Mouse (Mus musculus) lung, adult 18-20 months (tissue): Measurements from ENCODE around the gene Gm2431.
"Not testable (repeated sequence)": the region's sequence is repeated elsewhere in the genome, so short reads cannot be mapped to it uniquely, and the experiment has no call there.

ENCODE experiments used
- DNase-seq, 2 experiments: peaks; one replicate each; pipeline ENCODE4 v3.0.0; 2022; ENCODE audit warnings: mixed read lengths in 2 of 2

Gm2431 gene

DNA sequence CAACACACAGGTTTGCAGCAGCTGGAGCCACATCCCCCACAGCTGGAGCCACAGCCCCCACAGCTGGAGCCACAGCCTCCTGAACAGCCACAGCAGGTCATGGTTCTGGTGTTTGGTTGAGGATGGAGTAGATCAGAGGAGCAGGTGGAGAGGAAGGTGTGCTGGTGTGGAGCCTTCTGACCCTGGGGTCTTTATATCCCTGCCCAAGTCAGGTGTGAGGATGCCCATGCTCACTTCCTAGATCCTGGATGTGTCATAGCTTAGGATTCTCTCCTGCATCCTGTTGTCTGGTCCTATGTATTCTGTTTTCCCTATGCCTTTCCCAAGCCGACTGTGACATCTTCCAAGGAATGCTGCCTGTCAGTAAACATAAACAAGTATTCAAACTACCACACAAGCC is at the start of gene Gm2431:
TSS of gene Gm2431 (minus strand) at position 101 of the 400 bp plus-strand sequence.
- not testable (repeated sequence) for DNase-seq

DNA sequence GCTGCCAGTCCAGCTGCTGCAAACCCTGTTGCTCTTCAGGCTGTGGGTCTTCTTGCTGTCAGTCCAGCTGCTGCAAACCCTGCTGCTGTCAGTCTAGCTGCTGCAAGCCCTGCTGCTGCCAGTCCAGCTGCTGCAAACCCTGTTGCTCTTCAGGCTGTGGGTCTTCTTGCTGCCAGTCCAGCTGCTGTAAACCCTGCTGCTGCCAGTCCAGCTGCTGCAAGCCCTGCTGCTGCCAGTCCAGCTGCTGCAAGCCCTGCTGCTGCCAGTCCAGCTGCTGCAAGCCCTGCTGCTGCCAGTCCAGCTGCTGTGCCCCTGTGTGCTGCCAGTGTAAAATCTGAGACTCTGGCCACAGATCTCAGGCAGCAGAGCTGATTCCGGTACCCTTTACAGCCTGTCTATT is 45.8 kb upstream of the Gm2431 start:
- DNase-seq: not testable (repeated sequence)

DNA sequence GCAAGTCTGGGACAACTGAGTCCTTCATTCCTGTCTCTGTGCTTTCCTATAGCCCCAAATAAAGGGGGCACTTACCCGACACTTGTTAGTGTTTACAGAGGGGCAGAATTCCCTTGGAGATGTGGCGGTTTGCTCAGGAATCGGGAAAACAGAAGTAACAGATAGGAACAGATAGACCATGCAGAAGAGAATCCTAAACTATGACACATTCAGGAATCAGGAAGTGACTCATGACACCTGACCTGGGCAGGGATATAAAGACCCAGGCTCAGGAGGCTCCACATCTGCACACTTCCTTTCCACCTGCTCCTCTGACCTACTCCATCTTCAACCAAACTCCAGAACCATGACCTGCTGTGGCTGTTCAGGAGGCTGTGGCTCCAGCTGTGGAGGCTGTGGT is 45.1 kb upstream of the Gm2431 start, which contains the start of gene Krtap5-4:
TSS of gene Krtap5-4 (plus strand) at position 301 of the 400 bp plus-strand sequence.
- no peak for DNase-seq

DNA sequence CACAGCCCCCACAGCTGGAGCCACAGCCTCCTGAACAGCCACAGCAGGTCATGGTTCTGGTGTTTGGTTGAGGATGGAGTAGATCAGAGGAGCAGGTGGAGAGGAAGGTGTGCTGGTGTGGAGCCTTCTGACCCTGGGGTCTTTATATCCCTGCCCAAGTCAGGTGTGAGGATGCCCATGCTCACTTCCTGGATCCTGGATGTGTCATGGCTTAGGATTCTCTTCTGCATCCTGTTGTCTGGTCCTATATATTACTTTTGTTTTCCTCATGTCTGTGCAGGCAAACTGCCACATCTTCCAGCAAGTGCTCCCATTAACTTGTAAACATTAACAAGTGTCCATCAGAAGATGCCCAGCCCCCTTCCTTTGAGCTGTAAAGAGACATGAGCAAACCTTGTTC is 38.9 kb upstream of the Gm2431 start, which contains the start of gene Krtap5-1:
TSS of gene Krtap5-1 (minus strand) at position 101 of the 400 bp plus-strand sequence.
- not testable (repeated sequence) for DNase-seq

DNA sequence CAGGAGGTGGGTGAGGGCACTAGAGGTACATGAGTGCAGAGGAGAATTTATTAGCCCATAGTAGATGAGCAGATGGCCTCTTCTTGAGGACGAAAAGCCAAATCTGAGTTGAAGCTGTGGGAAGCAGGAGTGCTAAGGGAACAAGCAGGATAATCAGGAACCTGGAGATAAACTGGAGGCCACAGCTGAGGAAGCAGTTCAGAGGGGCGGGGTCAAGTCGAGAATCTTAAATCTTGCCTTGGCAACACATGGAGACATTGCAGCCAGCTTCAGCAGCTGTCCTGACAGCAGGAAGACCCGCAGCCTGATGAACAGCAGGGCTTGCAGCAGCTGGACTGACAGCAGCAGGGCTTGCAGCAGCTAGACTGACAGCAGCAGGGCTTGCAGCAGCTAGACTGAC is 38.0 kb upstream of the Gm2431 start:
- not testable (repeated sequence) for DNase-seq

DNA sequence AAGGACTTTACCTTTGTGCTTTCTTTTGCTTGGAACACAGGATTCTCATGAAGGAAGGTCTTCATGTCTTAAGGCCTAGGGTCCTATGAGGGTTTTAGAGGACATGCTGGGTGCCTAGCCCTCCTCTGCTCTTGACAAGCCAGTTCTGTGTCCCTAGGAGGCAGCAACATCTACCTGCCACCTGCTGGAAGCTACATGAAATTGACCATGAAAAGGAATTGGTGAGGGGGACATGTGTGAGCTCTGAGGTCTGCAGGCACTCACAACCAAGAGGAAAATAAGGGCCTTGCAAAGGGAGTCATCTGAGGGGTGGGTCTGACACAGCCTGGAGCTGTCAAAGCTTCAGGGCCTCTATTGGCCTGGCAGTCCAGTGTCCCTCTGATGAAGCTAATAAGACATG is 37.3 kb upstream of the Gm2431 start:
- DNase-seq: no peak

DNA sequence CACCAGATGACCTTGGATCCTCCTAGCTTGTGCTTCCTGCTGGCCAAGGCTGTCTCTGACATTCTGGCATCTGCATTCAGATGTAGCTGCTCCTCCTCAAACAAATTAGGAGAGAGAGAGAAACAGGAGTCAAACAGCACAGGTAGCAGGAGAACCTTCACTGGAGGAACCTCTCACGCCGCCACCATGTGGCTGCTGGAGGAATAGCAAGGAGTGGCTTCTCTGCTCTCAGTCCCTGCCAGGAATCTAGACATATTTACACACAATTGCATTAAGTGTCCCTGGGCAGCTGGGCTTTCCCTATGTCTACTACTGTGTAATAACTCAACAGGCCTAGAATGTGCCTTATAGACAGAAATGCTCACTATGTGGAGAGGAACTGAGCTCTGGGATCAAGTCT is 35.7 kb upstream of the Gm2431 start:
- peak; percentile 22 to 44 for DNase-seq

DNA sequence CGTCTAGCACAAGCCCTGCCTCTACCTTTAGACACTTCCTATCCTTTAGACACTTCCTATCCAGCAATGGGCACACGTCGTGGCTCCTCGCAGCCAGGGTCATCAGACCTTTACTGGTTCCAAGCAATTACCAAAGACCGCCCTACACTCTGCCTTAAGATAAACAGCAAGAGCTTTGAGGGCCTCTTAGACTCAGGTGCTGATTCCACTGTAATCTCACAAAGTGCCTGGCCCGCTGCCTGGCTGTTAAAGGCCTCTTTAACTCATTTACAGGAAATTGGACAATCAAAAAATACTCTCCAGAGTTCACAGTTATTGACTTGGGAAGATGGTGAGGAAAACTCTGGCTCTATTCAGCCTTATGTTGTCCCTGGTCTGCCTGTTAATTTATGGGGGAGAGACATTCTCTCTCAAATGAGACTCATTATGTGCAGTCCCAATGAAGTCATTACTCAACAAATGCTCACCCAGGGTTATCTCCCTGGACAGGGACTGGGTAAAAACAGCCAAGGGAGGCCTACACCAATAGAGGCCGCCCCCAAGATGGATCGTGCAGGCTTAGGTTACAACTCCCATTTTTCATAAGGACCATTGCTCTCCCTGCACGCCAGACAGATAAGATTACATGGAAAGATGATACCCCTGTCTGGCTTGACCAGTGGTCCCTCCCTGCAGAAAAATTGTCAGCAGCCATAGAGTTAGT is 27.9 kb upstream of the Gm2431 start:
- DNase-seq: peak; percentile 67 to 70

DNA sequence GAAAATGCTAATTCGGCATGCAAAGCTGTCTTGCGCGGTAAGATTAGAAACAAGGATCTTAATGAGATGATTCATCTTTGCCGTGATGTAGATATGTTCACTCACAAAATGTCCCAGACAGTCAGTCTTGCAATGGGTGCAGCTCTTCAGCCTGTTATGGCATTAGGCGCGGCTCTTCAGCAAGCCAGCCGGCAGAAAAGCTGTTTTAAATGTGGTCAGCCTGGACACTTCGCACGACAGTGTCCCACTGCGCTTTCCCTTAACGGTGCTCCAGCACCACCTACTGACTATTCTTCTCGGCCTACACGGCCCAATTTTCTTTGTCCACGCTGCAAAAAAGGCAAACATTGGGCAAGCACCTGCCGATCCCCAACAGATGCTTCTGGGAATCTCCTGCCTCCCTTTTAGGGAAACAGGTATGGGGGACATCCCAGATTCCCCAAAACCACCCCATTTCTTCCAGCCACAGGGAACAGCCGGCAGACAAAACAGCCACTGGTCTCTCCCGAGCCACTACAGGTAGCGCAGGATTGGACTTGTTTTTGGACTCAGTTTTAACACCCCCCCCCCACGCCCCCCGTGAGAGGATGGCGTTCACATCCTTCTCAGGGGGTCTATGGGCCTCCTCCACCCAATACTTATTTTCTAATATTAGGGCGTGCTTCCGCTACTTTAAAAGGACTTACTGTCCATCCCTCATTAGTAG is 27.1 kb upstream of the Gm2431 start:
- peak; percentile 38 to 41 for DNase-seq

DNA sequence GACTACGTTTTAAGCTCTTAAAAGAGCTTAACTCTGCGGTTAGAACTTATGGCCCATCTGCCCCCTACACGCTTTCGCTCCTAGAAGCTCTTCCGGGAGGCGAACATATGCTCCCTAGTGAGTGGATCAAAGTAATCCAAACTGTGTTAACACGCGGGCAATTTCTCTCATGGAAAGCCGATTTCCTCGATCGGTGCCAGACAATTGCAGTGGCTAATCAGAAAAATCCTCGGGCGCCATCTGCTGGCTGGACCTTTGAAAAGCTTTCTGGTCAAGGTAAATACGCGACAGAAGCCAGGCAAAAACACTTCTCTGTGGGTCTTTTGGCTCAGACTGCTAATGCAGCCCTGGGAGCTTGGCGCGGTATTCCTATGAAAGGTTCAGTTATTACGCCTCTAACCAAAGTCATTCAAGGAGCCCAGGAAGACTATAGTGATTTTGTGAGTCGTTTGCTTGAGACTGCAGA is 26.5 kb upstream of the Gm2431 start:
- peak; percentile 88 to 91 for DNase-seq

DNA sequence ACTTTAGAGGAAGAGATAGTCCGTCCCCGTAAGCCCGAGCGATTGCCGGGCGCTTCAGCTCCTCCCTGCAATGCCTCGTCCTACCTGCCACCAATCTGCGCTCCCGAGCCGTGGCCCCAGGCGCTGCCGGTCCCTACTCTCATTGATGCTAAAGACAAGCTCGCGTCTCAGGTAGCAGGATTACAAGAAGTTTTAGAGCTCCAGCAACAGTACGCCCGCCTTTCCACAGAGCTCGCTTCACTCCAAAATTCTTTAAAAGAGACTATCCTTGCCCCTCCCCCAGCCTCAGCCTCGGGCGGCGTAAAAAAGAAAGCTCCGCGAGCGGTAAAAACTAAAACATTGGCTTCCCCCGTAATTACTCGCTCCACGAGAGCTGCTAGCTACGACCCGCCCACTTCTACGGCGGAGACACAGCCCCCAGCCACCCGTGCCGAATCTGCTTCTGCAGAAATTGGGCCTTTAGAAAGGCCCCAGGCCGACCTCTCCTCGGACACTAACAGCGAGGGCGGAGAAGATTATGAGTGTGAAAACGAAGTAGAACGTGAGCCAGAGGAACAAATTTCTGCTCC is 26.0 kb upstream of the Gm2431 start:
- peak; percentile 45 to 57 for DNase-seq

DNA sequence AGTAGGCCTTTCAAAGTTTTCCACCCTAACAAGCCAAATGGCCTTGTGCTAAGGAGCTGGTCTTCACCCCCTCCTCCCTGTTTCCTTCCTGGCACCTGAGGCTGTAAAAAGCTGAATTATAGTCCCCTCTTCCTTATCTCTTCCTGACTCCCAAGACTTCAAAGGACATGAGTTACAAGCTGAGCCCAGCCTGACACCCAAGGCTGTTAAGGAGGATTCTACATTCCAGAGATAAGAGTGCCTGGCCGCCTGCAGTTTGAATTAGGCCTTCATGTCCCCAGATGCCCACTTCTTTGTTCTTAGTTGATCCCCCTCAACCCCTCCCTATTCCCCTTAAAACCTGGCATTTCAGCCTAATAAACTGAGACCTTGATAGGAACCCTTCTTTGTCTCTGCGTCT is 24.7 kb upstream of the Gm2431 start:
- not testable (repeated sequence) for DNase-seq

DNA sequence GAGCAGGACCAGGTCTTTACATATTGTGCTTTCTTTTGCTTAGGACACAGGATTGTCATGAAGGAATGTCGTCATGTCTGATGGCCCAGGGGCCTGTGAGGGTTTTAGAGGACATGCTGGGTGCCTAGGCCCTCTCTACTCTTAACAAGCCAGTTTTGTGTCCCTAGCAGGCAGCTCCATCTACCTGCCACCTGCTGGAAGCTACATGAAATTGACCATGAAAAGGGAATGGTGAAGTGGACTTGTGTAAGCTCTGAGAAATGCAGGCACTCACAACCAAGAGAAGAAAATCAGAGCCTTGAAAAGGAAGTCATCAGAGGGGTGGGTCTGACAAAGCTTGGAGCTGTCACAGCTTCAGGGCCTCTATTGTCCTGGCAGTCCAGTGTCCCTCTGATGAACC is 21.1 kb upstream of the Gm2431 start:
- not testable (repeated sequence) for DNase-seq

DNA sequence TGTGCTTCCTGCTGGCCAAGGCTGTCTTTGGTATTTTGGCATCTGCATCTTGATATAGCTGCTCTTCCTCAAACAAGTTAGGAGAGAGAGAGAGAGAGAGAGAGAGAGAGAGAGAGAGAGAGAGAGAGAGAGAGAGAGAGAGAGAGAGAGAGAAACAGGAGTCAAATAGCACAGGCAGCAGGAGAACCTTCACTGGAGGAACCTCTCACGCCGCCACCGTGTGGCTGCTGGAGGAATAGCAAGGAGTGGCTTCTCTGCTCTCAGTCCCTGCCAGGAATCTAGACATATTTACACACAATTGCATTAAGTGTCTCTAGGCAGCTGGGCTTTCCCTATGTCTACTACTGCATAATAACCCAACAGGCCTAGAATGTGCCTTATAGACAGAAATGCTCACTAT is 20.0 kb upstream of the Gm2431 start:
- peak; percentile 60 to 63 for DNase-seq

DNA sequence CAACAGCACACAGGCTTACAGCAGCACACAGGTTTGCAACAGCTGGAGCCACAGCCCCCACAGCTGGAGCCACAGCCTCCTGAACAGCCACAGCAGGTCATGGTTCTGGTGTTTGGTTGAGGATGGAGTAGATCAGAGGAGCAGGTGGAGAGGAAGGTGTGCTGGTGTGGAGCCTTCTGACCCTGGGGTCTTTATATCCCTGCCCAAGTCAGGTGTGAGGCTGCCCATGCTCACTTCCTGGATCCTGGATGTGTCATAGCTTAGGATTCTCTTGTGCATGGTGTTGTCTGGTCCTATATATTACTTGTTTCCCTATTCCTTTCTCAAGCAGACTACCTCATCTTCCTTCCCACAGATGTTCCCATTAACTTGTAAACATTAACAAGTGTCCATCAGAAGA is 16.1 kb upstream of the Gm2431 start, which contains the start of gene Gm4559:
TSS of gene Gm4559 (minus strand) at position 101 of the 400 bp plus-strand sequence.
- DNase-seq: not testable (repeated sequence)

DNA sequence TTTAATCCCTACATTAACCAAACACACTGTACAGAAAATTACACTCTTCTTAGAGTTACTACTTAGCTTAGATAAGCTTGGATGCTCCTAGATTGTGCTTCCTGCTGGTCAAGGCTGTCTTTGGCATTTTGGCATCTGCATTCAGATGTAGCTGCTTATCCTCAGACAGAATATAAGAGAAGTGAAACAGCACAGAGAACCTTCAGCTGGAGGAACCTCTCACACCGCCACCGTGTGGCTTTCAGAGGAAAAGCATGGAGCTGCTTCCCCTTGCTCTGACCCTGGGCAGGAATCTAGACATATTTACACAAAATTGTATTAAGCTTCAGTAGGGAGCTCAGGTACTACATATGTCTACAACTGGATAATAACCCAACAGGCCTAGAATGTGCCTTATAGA is 2.6 kb downstream of the Gm2431 start:
- DNase-seq: peak; percentile 9 to 12

DNA sequence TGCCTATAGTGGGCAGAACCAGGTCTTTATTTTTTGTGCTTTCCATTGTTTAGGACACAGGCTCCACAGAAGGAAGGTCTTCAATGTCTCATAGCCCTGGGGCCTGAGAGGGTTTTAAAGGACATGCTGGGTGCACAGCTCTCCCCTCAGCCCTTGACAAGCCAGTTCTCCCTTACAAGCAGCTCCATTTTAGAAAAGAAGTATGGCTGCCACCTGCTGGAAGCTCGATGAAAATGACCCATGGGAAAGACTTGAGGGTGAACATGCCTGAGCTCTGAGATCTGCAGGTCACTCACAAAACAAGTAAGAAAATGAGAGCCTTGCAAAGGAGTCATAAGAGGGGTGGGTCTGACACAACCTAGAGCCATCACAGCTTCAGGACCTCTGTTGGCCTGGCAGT is 8.3 kb downstream of the Gm2431 start:
- peak; percentile 20 to 47 for DNase-seq

DNA sequence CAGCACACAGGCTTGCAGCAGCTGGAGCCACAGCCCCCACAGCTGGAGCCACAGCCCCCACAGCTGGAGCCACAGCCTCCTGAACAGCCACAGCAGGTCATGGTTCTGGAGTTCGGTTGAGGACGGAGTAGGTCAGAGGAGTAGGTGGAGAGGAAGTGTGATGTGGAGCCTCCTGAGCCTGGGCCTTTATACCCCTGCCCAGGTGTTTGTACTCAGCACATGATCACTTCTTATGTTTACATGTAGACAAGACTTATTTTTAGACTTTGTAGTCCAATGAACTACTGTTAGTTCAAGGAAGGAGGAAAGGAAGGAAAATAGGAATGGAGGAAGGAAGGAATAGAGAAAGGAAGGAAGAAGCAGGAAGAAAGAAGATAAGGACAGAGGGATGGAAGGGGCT is 17.2 kb downstream of the Gm2431 start, which contains the start of gene Gm40460:
TSS of gene Gm40460 (minus strand) at position 101 of the 400 bp plus-strand sequence.
- DNase-seq: no peak

DNA sequence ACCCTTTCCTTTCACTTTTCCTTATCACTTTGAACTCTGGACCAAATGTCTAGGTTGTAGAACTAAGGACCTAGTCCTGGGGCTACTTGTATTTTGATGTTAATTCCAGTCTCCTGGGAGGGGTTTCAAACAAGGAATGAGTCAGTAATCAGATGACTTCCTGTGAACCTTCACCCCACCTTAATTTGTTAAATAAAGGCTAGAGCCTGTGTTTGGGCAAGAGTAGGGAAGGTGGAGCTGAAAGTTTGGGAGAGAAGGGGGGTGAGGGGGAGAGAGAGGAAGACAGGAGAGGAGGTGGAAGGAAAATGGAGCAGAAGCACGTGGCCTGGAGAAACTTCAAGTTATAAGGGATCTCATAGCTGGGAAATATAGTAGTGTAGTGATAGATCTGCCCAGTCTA is 26.6 kb downstream of the Gm2431 start:
- no peak for DNase-seq

DNA sequence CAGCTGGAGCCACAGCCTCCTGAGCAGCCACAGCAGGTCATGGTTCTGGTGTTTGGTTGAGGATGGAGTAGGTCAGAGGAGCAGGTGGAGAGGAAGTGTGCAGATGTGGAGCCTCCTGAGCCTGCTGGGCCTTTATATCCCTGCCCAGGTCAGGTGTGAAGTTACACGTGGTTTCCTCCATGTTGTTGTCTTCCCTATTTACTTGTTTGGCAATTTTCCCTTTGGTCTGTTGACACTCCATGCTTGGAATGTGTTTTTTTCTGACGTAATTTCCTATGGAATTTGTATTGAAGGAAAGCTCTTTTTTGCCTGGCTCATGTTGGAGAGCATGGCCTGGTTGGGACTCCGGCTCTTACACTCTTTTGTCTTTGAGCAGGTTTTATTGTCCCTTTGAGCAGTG is 28.3 kb downstream of the Gm2431 start, which contains the start of gene Krtap5-5:
TSS of gene Krtap5-5 (minus strand) at position 101 of the 400 bp plus-strand sequence.
- not testable (repeated sequence) for DNase-seq

DNA sequence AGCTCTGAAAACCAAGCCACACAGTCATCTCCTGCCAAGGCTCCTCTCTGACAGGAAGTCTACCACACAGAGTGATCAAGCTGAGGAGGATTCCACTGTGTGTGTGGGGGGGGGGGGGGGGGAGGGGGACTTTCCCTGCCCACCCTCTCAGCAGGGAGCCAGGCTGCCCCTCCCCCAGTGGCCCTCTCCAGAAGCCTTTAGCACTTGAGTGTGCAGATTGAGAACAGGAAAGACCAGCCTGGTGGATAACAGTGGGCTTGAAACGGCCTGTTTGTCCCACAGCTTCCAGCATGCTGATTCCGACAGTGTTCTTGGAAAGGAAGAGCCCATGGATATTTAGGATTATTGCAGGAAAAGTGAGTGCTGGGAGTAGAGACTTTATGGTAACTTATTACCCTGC is 33.6 kb downstream of the Gm2431 start:
- no peak for DNase-seq

DNA sequence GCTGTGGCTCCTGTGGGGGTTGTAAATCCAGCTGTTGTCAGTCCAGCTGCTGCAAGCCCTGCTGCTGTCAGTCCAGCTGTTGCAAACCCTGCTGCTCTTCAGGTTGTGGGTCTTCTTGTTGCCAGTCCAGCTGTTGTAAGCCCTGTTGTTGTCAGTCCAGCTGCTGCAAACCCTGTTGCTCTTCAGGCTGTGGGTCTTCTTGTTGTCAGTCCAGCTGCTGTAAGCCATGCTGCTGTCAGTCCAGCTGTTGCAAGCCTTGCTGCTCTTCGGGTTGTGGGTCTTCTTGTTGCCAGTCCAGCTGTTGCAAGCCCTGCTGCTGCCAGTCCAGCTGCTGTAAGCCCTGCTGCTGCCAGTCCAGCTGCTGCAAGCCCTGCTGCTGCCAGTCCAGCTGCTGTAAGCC is 46.0 kb downstream of the Gm2431 start:
- DNase-seq: not testable (repeated sequence)

DNA sequence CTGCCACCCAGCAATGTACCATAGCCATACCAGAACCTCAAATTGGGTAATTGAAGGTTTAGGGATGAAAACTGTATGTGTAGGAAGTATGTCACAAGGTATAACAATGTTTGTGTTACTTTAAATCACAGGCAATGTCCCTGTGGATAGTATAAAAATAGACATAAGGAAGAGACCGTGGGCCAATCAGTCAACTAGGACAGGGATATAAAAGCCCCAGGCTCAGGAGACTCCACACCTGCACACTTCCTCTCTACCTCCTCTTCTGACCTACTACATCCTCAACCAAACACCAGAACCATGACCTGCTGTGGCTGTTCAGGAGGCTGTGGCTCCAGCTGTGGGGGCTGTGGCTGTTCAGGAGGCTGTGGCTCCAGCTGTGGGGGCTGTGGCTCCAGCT is 46.6 kb downstream of the Gm2431 start, which contains the start of gene Gm7579:
TSS of gene Gm7579 (plus strand) at position 301 of the 400 bp plus-strand sequence.
- DNase-seq: no peak
